Mouse (Mus musculus) brain, embryonic 18.5 days (tissue): Measurements from ENCODE around the gene Fam90a1a.
"Not testable (repeated sequence)": the region's sequence is repeated elsewhere in the genome, so short reads cannot be mapped to it uniquely, and the experiment has no call there.

Experiments
- DNase-seq: peaks from one replicate; pipeline ENCODE4 v3.0.0-alpha.2; 2012; ENCODE audit warnings: low read depth, low spot score

Fam90a1a gene

GRCm38 (mm10) chr8:21958414-21958813 is at the start of gene Fam90a1a:
Gene Fam90a1a, plus strand, starts transcription at chr8:21958714.
- no peak for DNase-seq

DNA sequence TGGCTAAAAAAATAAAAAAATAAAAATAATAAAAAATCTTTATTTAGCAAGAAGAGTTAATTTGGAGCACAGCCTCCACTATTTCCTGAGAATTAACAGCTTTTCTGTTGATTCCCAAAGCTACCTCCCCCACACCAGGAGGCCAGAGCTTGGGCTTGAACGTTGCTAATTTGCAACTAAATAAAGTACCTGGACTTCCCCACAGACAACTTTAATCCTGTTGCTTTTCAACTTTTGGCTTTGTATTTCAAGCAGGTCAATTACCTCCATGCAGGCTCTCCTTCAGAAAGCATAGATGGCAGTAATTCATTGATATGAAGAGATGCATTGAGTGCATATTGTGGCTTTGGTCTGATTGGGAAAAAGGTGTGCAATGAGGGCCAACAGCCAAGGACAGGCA is 46.6 kb upstream of the Fam90a1a start:
- no peak for DNase-seq

DNA sequence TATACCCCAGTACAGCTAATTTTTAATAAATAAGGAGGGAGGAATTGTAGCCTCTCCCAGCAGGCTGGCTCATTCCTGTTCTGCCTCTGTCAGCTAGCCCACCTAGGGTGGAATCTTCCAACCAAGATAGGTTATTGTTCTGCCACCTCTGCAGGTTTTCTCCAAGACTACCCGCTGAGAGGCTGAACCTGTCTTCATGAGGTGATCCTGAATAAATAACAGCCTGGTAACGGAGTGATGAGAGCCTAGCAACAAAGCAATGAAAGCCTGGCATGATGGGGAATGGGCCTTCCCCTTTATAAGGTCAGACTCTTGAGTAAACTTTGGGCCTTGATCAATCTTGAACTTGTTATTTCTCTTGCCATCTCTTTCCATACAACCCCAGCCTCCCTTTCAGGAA is 46.0 kb upstream of the Fam90a1a start:
- DNase-seq: no peak

- no peak for DNase-seq
These were observed 42.9 kb upstream of the Fam90a1a start for GRCm38 (mm10) chr8:21915625-21916024.

- not testable (repeated sequence) for DNase-seq
These were observed 27.8 kb upstream of the Fam90a1a start for GRCm38 (mm10) chr8:21930754-21931153.

DNA sequence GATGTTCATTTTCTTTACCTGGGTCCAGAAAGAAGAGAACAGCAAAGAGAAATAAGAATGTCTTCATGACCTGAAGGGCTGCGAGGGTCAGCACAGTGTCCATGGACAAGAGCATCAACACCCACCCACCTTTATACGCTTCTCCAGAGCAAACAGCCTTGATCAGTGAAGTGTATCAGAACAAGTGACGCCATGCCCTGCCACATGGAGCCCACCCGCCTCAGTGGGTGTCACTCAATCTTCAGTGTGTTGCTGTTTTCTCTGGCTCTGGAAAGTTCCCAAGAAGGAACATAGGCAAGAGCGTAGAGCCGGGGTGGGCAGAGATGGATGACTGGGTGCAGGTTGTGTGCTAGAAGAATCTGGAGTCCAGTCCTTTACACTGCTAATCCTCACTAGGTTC is 25.9 kb upstream of the Fam90a1a start, which contains the start of gene Defb15:
Gene Defb15 (minus strand): TSS at position 101 of the 400 bp plus-strand sequence.
- no peak for DNase-seq

GRCm38 (mm10) chr8:21938052-21938451 is 20.5 kb upstream of the Fam90a1a start, which contains the start of gene Defb35:
Gene Defb35, plus strand, starts transcription at chr8:21938352.
- not testable (repeated sequence) for DNase-seq

- DNase-seq: no peak
These were observed 12.1 kb upstream of the Fam90a1a start, which contains the start of gene Defb13 for GRCm38 (mm10) chr8:21946462-21946861. Gene Defb13, plus strand, starts transcription at chr8:21946762.

- no peak for DNase-seq
These were observed 11.1 kb upstream of the Fam90a1a start for GRCm38 (mm10) chr8:21947311-21948017.

GRCm38 (mm10) chr8:21955321-21955720 is 3.2 kb upstream of the Fam90a1a start:
- DNase-seq: peak; percentile 18

GRCm38 (mm10) chr8:21956336-21956735 is 2.2 kb upstream of the Fam90a1a start:
- no peak for DNase-seq

GRCm38 (mm10) chr8:21966646-21967045 is 8.1 kb downstream of the Fam90a1a start:
- DNase-seq: no peak

DNA sequence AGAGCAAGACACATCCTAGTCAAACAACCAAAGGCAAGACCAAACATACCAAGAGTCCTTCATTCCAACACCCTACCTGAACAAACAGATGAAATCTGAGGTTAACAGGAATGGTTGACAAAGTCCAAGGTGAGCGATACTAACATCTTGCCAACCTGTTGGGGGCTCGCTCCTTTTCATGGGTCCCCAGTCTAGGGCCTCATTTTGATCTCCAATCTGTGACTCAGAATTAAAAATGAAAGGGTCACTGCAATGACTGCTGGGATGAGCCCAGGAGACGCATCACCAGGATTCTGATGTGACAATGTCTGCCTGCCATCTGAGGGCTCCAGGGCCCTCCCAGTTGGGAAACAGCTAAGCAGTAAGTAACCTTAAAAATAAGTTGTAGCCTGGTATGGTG is 11.0 kb downstream of the Fam90a1a start, which contains the start of gene Ccdc70:
Gene Ccdc70 (plus strand): TSS at position 301 of the 400 bp plus-strand sequence.
- DNase-seq: no peak

GRCm38 (mm10) chr8:21978193-21978592 is 19.7 kb downstream of the Fam90a1a start:
- peak; percentile 20 for DNase-seq

GRCm38 (mm10) chr8:21981664-21982337 is 23.3 kb downstream of the Fam90a1a start:
- DNase-seq: peak; percentile 22

DNA sequence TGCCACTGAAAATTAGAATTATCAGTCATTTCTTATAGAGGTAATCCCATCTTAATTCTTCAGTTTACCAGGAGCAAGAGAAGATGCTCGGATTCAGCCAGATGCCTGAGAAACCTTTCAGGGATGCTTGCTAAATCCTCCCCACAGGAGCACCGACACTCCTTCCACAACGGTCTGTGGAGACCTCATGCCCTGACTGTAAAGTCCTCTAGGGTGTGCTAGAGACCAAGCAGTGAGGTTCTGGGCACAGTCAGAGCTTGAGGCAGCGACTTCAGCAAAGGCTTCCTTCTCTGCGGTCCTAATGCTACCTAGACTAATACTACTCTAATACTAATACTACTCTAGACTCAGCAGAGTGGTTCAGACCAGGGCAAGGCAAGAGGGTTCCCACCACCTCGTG is 33.7 kb downstream of the Fam90a1a start:
- no peak for DNase-seq

DNA sequence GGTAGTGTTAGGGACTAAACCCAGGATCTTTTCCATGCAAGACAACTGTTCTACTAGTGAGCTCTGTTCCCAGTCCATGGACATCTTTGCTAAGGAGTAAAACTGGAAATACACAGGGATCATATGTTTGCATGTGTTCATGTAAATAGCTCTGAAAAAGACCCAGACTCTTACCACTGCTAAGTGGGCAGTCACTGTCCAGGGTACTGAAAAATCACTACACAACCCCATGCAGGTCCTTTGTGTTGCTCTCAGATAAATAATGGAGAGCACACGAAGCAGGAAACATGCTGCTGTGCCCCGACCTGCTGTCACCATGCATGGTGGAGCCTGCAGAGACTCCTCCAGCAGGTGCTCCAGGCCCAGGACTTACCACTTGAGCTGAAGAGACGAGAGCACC is 36.7 kb downstream of the Fam90a1a start:
- DNase-seq: no peak

DNA sequence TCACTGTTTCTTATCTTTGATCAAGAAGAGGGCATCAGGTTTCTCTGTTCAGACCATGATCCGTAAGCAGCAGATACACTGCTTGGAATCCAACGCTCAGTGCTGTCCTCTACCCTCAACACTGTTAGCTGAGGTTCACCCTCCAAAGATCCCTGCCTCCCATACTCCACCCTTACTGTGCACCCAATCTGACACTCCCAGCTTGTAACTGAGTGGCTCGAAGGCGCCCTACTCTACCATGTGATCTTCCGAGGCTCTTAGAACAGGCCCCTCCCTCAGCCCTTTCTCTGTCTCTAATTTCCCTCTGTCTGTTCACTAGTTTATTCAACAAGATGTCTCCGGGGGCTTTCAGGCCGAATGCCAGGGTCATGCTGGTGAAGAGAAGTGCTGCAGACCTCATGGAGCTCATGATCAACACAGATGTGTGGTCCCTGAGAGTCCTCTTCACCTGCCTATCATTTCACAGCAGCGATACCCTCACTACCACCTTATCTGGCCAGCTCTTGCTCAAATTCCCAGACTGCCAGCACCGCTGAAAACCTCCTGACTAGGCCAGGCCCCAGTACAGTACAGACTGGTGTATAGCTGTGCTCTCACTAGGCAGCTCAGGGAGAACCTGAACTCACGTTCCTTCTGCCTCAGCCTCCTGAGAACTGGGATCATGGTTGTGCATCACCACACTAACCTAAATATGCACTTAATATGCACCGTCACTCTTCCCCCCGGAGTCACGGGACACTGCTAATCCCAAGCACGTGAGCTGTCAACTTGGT is 46.4 kb downstream of the Fam90a1a start:
- no peak for DNase-seq

- no peak for DNase-seq
These were observed 47.9 kb downstream of the Fam90a1a start for GRCm38 (mm10) chr8:22006423-22006822.

DNA sequence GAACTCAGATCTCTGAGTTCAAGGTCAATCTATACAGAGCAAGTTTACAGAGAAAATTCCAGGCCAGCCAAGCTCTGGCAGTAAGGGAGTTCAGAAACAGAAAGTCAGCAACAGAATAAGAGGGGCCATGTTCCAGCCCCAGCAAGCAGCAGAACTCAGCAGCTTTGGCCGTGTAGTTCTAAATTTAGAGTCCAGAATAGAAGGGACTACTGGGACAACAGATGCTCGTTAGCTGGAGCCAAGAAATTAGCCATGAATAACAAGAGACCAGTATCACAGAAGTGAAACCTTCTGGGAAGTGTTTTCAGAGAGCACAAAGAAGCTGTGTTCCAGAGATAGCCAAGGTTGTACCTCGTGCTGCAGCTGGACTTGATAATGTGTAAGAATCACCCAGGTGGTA is 50.9 kb downstream of the Fam90a1a start:
- DNase-seq: no peak

DNA sequence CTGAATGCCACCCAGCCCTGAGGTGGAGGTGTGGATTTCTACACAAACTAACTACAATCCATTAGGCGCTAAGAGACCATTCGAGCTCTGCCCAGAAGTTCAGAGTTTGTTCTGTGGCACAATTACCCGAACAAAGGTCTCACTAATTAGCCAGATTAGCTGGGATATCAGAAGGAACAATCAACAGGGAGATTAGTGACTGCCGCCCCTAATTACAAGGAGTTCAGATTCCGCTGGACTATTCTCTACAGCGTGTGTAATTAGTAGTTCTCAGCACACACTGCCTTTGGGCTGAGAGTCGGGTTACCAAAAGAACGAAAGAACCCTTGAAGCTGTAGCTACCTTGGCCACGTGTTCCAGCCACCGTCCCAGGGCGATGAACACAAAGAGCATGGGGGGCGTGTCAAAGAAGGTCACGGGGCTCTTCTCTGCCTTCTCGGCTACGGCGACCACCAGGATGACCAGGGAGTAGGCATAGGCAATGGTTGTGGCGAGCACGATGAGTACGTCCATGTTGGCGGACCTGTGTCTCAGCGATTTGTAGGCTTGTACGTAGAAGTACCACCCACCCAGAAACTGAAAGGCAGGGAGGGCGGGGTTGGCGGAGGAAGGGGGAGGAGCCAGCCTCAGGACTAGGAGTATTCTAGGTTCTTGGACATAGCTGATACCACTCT is 54.7 kb downstream of the Fam90a1a start:
- no peak for DNase-seq
